ENCODE assay signal across 21 mouse cellular contexts in genomic region chr5:143051851-143052250, GRCm38 (mm10).
DNase-seq lines count a peak whose midpoint lies in the region; ATAC-seq and TF ChIP-seq lines count a peak whose summit lies in the region.
"Had no signal": no experiment of that assay in that cellular context is flagged by ENCODE, and none has a peak within 500 bp of the region (broad histone marks: within the 10 kb centered on the region; RNA-seq: fewer than 3 reads in every experiment).

No protein-coding gene starts in this region.

- no peak for TF ChIP-seq EP300 in heart, adult 2 months (IDR thresholded peaks at IDR 0.05; ENCODE audit: insufficient read depth, low read depth, low read length)
- TF ChIP-seq EP300 in liver, postnatal 0 days (IDR thresholded peaks at IDR 0.05; ENCODE audit: low read depth): no peak

- H3K9ac ChIP-seq in heart, adult 2 months (ENCODE audit: low read depth, low read length): no peak overlapping the region
- H3K9ac ChIP-seq in liver, postnatal 0 days (replicated peaks): no peak overlapping the region
- H3K9ac ChIP-seq: forebrain, embryonic 15.5 days; heart, embryonic 15.5 days had no signal

- TF ChIP-seq CTCF in heart, adult 2 months (IDR thresholded peaks at IDR 0.05): no peak
- no peak for TF ChIP-seq CTCF in embryonic fibroblast, embryonic 13.5 days (IDR thresholded peaks at IDR 0.05; ENCODE audit: borderline replicate concordance, insufficient read depth, low read length)
- TF ChIP-seq CTCF in liver, postnatal 0 days (IDR thresholded peaks at IDR 0.05; ENCODE audit: low read depth): no peak
- TF ChIP-seq CTCF in kidney, adult 2 months (conservative IDR thresholded peaks at IDR 0.05; ENCODE audit: insufficient read depth, insufficient read length, low read depth, low read length): no peak

- H3K36me3 ChIP-seq in heart, embryonic 10.5 days: peaks cover 8% of the 10 kb centered on the region
- peaks cover 20% of the 10 kb centered on the region for H3K36me3 ChIP-seq in heart, adult 2 months (ENCODE audit: control insufficient read depth, insufficient read depth, low read length)
- peaks cover 15% of the 10 kb centered on the region for H3K36me3 ChIP-seq in liver, postnatal 0 days (replicated peaks; ENCODE audit: insufficient read depth, low read length)
- no peaks in the 10 kb centered on the region for H3K36me3 ChIP-seq in kidney, adult 2 months (ENCODE audit: control insufficient read depth, insufficient read depth, low read length)
- H3K36me3 ChIP-seq: forebrain, embryonic 15.5 days; heart, embryonic 15.5 days had no signal

- intact Hi-C loops in heart, adult 2 months (cut with DNase I): no loop called here
- intact Hi-C loops in left cerebral cortex, postnatal 10 days (cut with DNase I): no loop called here

- H3K9me3 ChIP-seq in heart, embryonic 10.5 days: no peaks in the 10 kb centered on the region
- H3K9me3 ChIP-seq in liver, postnatal 0 days (ENCODE audit: low read length): no peaks in the 10 kb centered on the region
- H3K9me3 ChIP-seq: forebrain, embryonic 15.5 days; heart, embryonic 15.5 days had no signal

- no peak for TF ChIP-seq POLR2A in heart, adult 2 months (IDR thresholded peaks at IDR 0.05; ENCODE audit: insufficient read depth, low read depth, low read length)
- TF ChIP-seq POLR2A in embryonic fibroblast, embryonic 13.5 days (IDR thresholded peaks at IDR 0.05; ENCODE audit: low read depth, low read length): no peak
- TF ChIP-seq POLR2A in kidney, adult 2 months (IDR thresholded peaks at IDR 0.05; ENCODE audit: low read depth, low read length): no peak

- no peak overlapping the region for H3K4me3 ChIP-seq in heart, embryonic 10.5 days
- no peak overlapping the region for H3K4me3 ChIP-seq in heart, adult 2 months
- no peak overlapping the region for H3K4me3 ChIP-seq in embryonic fibroblast, embryonic 13.5 days (ENCODE audit: insufficient read depth, low read length)
- H3K4me3 ChIP-seq in liver, postnatal 0 days (ENCODE audit: low read depth, low read length): no peak overlapping the region
- no peak overlapping the region for H3K4me3 ChIP-seq in kidney, adult 2 months (ENCODE audit: insufficient read depth, low read depth, low read length)
- H3K4me3 ChIP-seq: forebrain, embryonic 15.5 days; heart, embryonic 15.5 days; left cerebral cortex, adult 2 months had no signal

- H3K4me2 ChIP-seq in liver, postnatal 0 days (ENCODE audit: low read depth, low read length): peak overlapping the region; percentile 56; the same call in 1 of the 2 replicates
- H3K4me2 ChIP-seq: forebrain, embryonic 15.5 days; heart, embryonic 15.5 days; midbrain, embryonic 11.5 days had no signal

- no peak for ATAC-seq in liver, postnatal 0 days
- ATAC-seq: forebrain, embryonic 15.5 days; intestine, postnatal 0 days; lung, postnatal 0 days had no signal

- H3K4me1 ChIP-seq in heart, embryonic 10.5 days: peaks cover 77% of the 10 kb centered on the region
- H3K4me1 ChIP-seq in heart, adult 2 months (ENCODE audit: control insufficient read depth, insufficient read depth, low read length): peaks cover 31% of the 10 kb centered on the region
- H3K4me1 ChIP-seq in embryonic fibroblast, embryonic 13.5 days (ENCODE audit: control insufficient read depth, insufficient read depth, low read length): peaks cover 52% of the 10 kb centered on the region
- peaks cover 58% of the 10 kb centered on the region for H3K4me1 ChIP-seq in liver, postnatal 0 days (ENCODE audit: insufficient read depth)
- H3K4me1 ChIP-seq in kidney, adult 2 months (ENCODE audit: control insufficient read depth, insufficient read depth, low read length): peaks cover 7% of the 10 kb centered on the region

- H3K79me2 ChIP-seq in heart, adult 2 months (replicated peaks; ENCODE audit: control insufficient read depth, insufficient read depth, low read length): no peaks in the 10 kb centered on the region

- 75% methylated on average over 6 of the region's 6 CpGs for WGBS in heart, embryonic 10.5 days
- 80% methylated on average over 6 of the region's 6 CpGs for WGBS in heart, adult 2 months
- 73% methylated on average over 6 of the region's 6 CpGs for WGBS in liver, postnatal 0 days (ENCODE audit: insufficient replicate concordance)
- 86% methylated on average over 6 of the region's 6 CpGs for WGBS in kidney, adult 2 months

- peak overlapping the region; percentile 82 for H3K27ac ChIP-seq in heart, embryonic 10.5 days
- no peak overlapping the region for H3K27ac ChIP-seq in heart, adult 2 months
- peak overlapping the region; percentile 100 for H3K27ac ChIP-seq in embryonic fibroblast, embryonic 13.5 days (ENCODE audit: insufficient read depth, low read length)
- peak overlapping the region; percentile 69; the same call in 1 of the 2 replicates for H3K27ac ChIP-seq in liver, postnatal 0 days (ENCODE audit: low read depth)
- H3K27ac ChIP-seq in kidney, adult 2 months (ENCODE audit: insufficient read depth, low read depth, low read length): no peak overlapping the region
- H3K27ac ChIP-seq: forebrain, embryonic 15.5 days; left cerebral cortex, adult 2 months had no signal

- DNase-seq in heart, embryonic 10.5 days (ENCODE audit: low spot score): no peak
- no peak for DNase-seq in heart, adult 2 months
- DNase-seq in 3T3-L1 (ENCODE audit: low read depth, low spot score): peak; percentile 62
- DNase-seq in liver, postnatal 0 days: no peak
- DNase-seq in ovary, postnatal 10 days (ENCODE audit: low spot score): no peak
- no peak for DNase-seq in kidney, adult 2 months
- DNase-seq in left cerebral cortex, postnatal 10 days (ENCODE audit: extremely low spot score in 1 of 2, low spot score in 2 of 2): no peak
- DNase-seq: adrenal gland, postnatal 14 days; cerebellum, adult 8-10 months; kidney, postnatal 4 days; left cerebral cortex, postnatal 4 days; retina, postnatal 1 day; thymus, postnatal 25 days had no signal

- H3K27me3 ChIP-seq in heart, embryonic 10.5 days (ENCODE audit: insufficient read depth, poor library complexity, severe bottlenecking): no peaks in the 10 kb centered on the region
- no peaks in the 10 kb centered on the region for H3K27me3 ChIP-seq in heart, adult 2 months (ENCODE audit: control insufficient read depth, insufficient read depth, low read length)
- H3K27me3 ChIP-seq in liver, postnatal 0 days (ENCODE audit: insufficient read depth, low read length): no peaks in the 10 kb centered on the region
- no peaks in the 10 kb centered on the region for H3K27me3 ChIP-seq in kidney, adult 2 months (replicated peaks; ENCODE audit: control insufficient read depth, insufficient read depth, low read length)
- H3K27me3 ChIP-seq: CH12.LX; forebrain, embryonic 15.5 days; heart, embryonic 15.5 days had no signal

Comparison
In these comparisons a context has a peak if more than half of its experiments do, and no peak if none do; other contexts are left out.
1. H3K27ac ChIP-seq: peak in heart, embryonic 10.5 days (single experiment), embryonic fibroblast, embryonic 13.5 days (single experiment) and liver, postnatal 0 days (single experiment); none in heart, adult 2 months (single experiment) and kidney, adult 2 months (single experiment).